Mouse (Mus musculus): ENCODE data around the gene Smim13. TPM values are rescaled to one million over a fixed set of nuclear protein-coding genes. Genes with fewer than 3 reads are reported as not detected.
A peak's percentile ranks its signal among the peaks of the same experiment; 100 is the strongest.
"Not testable (repeated sequence)": the region's sequence is repeated elsewhere in the genome, so short reads cannot be mapped to it uniquely, and the experiment has no call there.

The Smim13 gene
- 3.0 and 3.7 TPM in 2 replicates for polyA plus RNA-seq (2012; rRNA removed)

GRCm38 (mm10) chr13:41249538-41250317 lies at the start of gene Smim13:
Smim13 (plus strand) TSS chr13:41249844.
- no peaks in the 10 kb centered on the region for H3K36me3 ChIP-seq (ENCODE audit: control insufficient read depth, insufficient read depth, low read length)
- peak; percentile 97 for DNase-seq
- under 1% methylated on average over 75 of the region's 78 CpGs for WGBS
- peak within 1 kb of the TSS; percentile 95 for H3K27ac ChIP-seq (ENCODE audit: insufficient read depth, low read depth, low read length)
- H3K27me3 ChIP-seq (replicated peaks; ENCODE audit: control insufficient read depth, insufficient read depth, low read length): no peaks in the 10 kb centered on the region
- TF ChIP-seq CTCF (conservative IDR thresholded peaks at IDR 0.05; ENCODE audit: insufficient read depth, insufficient read length, low read depth, low read length) (peak; percentile 30; the same call in 1 of the 2 replicates), POLR2A (IDR thresholded peaks at IDR 0.05; ENCODE audit: low read depth, low read length) (peak; percentile 23)
- peak within 1 kb of the TSS; percentile 92 for H3K4me3 ChIP-seq (ENCODE audit: insufficient read depth, low read depth, low read length)
- H3K4me1 ChIP-seq (ENCODE audit: control insufficient read depth, insufficient read depth, low read length): peaks cover 3% of the 10 kb centered on the region; the same call in 1 of the 2 replicates

- no peak for DNase-seq
- no peak for TF ChIP-seq POLR2A (IDR thresholded peaks at IDR 0.05; ENCODE audit: low read depth, low read length)
- TF ChIP-seq CTCF (conservative IDR thresholded peaks at IDR 0.05; ENCODE audit: insufficient read depth, insufficient read length, low read depth, low read length): no peak
- Histone ChIP-seq H3K27ac (ENCODE audit: insufficient read depth, low read depth, low read length) (no peak overlapping the region), H3K4me3 (ENCODE audit: insufficient read depth, low read depth, low read length) (no peak overlapping the region), H3K4me1 (ENCODE audit: control insufficient read depth, insufficient read depth, low read length) (no peaks in the 10 kb centered on the region), H3K36me3 (ENCODE audit: control insufficient read depth, insufficient read depth, low read length) (no peaks in the 10 kb centered on the region), H3K27me3 (replicated peaks; ENCODE audit: control insufficient read depth, insufficient read depth, low read length) (no peaks in the 10 kb centered on the region; the same call in 1 of the 2 replicates)
- 81% methylated on average over 2 of the region's 2 CpGs for whole genome bisulfite sequencing
Measured at GRCm38 (mm10) chr13:41200861-41201260, 48.8 kb upstream of the Smim13 start.

DNA sequence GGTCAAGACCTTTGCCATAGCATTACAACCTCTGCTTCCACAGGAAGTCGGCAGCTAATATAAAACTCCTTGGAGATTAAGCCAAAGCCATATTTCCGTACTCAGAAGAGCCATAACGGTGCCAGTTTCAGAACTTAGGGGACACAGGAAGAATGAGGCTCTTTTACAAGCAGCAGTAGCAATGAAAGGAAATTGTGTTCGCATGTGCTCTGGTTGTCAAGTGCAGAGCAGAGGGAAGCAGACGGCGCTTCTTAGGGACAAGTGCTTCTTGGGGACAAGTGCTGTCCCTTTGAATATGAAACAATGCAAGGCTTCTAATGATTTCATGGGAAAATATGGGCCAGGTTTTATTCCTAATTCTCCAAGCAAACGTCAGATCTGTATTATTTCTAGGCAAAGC lies 46.4 kb upstream of the Smim13 start:
- TF ChIP-seq CTCF (conservative IDR thresholded peaks at IDR 0.05; ENCODE audit: insufficient read depth, insufficient read length, low read depth, low read length) (no peak), POLR2A (IDR thresholded peaks at IDR 0.05; ENCODE audit: low read depth, low read length) (no peak)
- no peak for DNase-seq
- H3K4me1 ChIP-seq (ENCODE audit: control insufficient read depth, insufficient read depth, low read length): no peaks in the 10 kb centered on the region
- no peaks in the 10 kb centered on the region; the same call in 1 of the 2 replicates for H3K27me3 ChIP-seq (replicated peaks; ENCODE audit: control insufficient read depth, insufficient read depth, low read length)
- 47% methylated on average over 7 of the region's 7 CpGs for WGBS
- no peak overlapping the region for H3K4me3 ChIP-seq (ENCODE audit: insufficient read depth, low read depth, low read length)
- H3K36me3 ChIP-seq (ENCODE audit: control insufficient read depth, insufficient read depth, low read length): no peaks in the 10 kb centered on the region
- no peak overlapping the region for H3K27ac ChIP-seq (ENCODE audit: insufficient read depth, low read depth, low read length)

DNA sequence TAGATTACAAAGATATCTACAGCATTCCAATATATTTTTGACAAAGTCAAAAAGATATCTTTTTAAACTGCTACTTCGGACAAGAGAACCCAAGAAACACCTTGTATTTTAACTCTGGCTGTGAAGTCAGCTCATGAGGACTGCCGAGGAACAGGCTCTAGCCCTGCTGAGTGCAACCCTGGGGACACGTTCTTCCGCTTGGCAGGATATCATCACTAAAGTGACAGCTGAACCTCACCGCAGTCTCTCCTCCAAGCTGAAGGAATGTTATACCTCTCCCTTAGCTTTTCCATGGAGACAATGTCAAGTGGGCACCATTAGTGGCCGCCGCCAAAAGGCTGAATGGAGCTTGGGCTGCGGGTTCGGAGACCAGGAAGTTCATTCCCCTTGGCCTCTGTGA lies 46.0 kb upstream of the Smim13 start:
- H3K4me3 ChIP-seq (ENCODE audit: insufficient read depth, low read depth, low read length): no peak overlapping the region
- H3K27me3 ChIP-seq (replicated peaks; ENCODE audit: control insufficient read depth, insufficient read depth, low read length): no peaks in the 10 kb centered on the region; the same call in 1 of the 2 replicates
- WGBS: 82% methylated on average over 9 of the region's 9 CpGs
- H3K4me1 ChIP-seq (ENCODE audit: control insufficient read depth, insufficient read depth, low read length): no peaks in the 10 kb centered on the region
- H3K27ac ChIP-seq (ENCODE audit: insufficient read depth, low read depth, low read length): no peak overlapping the region
- no peak for DNase-seq
- H3K36me3 ChIP-seq (ENCODE audit: control insufficient read depth, insufficient read depth, low read length): no peaks in the 10 kb centered on the region
- TF ChIP-seq CTCF (conservative IDR thresholded peaks at IDR 0.05; ENCODE audit: insufficient read depth, insufficient read length, low read depth, low read length) (no peak), POLR2A (IDR thresholded peaks at IDR 0.05; ENCODE audit: low read depth, low read length) (no peak)

DNA sequence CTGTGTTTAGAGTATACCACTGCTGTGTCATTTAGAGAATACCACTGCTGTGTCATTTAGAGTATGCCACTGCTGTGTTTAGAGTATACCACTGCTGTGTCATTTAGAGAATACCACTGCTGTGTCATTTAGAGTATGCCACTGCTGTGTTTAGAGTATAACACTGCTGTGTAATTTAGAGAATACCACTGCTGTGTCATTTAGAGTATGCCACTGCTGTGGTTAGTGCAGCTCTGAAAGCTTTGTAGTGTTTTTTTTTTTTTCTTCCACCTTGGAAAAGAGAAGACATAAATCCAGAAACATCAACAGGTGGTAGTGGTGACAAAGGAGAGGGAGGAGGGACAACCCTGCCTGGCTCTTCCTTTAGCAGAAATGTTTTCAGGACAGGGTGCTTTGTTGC lies 44.1 kb upstream of the Smim13 start:
- not testable (repeated sequence) for H3K27me3 ChIP-seq (replicated peaks; ENCODE audit: control insufficient read depth, insufficient read depth, low read length); H3K27ac ChIP-seq (ENCODE audit: insufficient read depth, low read depth, low read length); H3K36me3 ChIP-seq (ENCODE audit: control insufficient read depth, insufficient read depth, low read length); H3K4me3 ChIP-seq (ENCODE audit: insufficient read depth, low read depth, low read length); H3K4me1 ChIP-seq (ENCODE audit: control insufficient read depth, insufficient read depth, low read length); DNase-seq

DNA sequence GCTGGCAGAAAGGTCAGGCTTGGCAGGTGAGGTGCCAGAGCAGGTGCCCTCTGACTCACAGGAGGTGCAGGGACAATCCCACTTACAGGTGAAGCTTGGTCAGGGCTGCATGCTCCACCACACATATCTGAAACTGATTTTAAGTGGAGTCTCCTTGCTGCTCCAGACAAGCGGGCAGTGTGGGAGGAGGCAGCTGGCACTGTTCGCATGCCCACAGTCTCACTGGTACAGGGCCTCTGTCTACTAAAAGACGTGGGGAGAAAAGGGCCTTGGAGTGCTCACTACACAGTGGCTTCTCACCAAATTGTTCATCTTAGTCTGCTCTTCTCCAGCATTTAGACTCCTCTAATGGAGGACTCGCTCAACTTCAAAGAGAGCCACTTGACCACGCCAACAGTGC lies 43.4 kb upstream of the Smim13 start:
- Histone ChIP-seq H3K4me1 (ENCODE audit: control insufficient read depth, insufficient read depth, low read length) (no peaks in the 10 kb centered on the region), H3K4me3 (ENCODE audit: insufficient read depth, low read depth, low read length) (no peak overlapping the region), H3K27me3 (replicated peaks; ENCODE audit: control insufficient read depth, insufficient read depth, low read length) (no peaks in the 10 kb centered on the region; the same call in 1 of the 2 replicates), H3K27ac (ENCODE audit: insufficient read depth, low read depth, low read length) (no peak overlapping the region), H3K36me3 (ENCODE audit: control insufficient read depth, insufficient read depth, low read length) (no peaks in the 10 kb centered on the region)
- no peak for TF ChIP-seq CTCF (conservative IDR thresholded peaks at IDR 0.05; ENCODE audit: insufficient read depth, insufficient read length, low read depth, low read length)
- no peak for TF ChIP-seq POLR2A (IDR thresholded peaks at IDR 0.05; ENCODE audit: low read depth, low read length)
- no peak for DNase-seq
- WGBS: 75% methylated on average over 5 of the region's 5 CpGs

DNA sequence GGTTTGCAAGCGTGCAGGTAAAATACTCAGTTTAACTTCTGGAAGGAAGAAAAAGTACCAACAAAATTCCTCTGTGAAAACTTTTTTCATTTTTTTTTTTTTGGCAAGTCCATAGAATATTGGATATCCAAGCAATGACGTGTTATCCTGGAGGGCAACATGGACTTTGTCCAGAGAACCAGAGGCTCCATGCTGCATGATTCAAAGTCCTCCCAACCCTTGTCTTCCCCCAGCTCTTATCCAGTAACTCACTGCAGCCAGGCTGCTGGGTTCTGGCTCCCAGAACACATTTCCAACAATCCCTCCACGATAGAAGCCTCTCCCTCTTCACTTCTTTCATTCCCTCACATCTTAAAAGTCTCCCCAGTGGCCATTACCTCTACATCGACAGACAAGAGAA lies 38.4 kb upstream of the Smim13 start:
- peaks cover 14% of the 10 kb centered on the region; the same call in 1 of the 2 replicates for H3K4me1 ChIP-seq (ENCODE audit: control insufficient read depth, insufficient read depth, low read length)
- TF ChIP-seq CTCF (conservative IDR thresholded peaks at IDR 0.05; ENCODE audit: insufficient read depth, insufficient read length, low read depth, low read length) (no peak), POLR2A (IDR thresholded peaks at IDR 0.05; ENCODE audit: low read depth, low read length) (no peak)

More for the DNA sequence above, 38.4 kb upstream of the Smim13 start:
- 69% methylated on average over 4 of the region's 4 CpGs for WGBS
- Histone ChIP-seq H3K27me3 (replicated peaks; ENCODE audit: control insufficient read depth, insufficient read depth, low read length) (no peaks in the 10 kb centered on the region), H3K27ac (ENCODE audit: insufficient read depth, low read depth, low read length) (no peak overlapping the region), H3K4me3 (ENCODE audit: insufficient read depth, low read depth, low read length) (no peak overlapping the region), H3K36me3 (ENCODE audit: control insufficient read depth, insufficient read depth, low read length) (no peaks in the 10 kb centered on the region)
- peak; percentile 69 for DNase-seq

All from kidney, adult 2 months (tissue).